Mouse (Mus musculus) megakaryocyte progenitor cell, adult 5-6 weeks (primary cell): ENCODE results near the gene Gm5797. TPM values are rescaled to one million over a fixed set of nuclear protein-coding genes. Genes with fewer than 3 reads are reported as not detected.
"Not testable (repeated sequence)": the region's sequence is repeated elsewhere in the genome, so short reads cannot be mapped to it uniquely, and the experiment has no call there.

Source experiments
- ATAC-seq: replicated peaks from 2 replicates; pipeline ENCODE4 v1.8.0; 2016; ENCODE audit warnings: mild to moderate bottlenecking, moderate TSS enrichment, inconsistent platforms; ENCODE audit not compliant: poor library complexity
- total RNA-seq, 2 experiments: library from RNA; stranded (forward) in 1 of 2; stranded (reverse) in 1 of 2; fragments of 157-497, 149-512 nt in 1 of 2; fragments of 200-1000 nt in 1 of 2; gene quantifications; 2 replicates each; pipeline versions ENCODE4 v1.2.3 to v1.2.4; 2015 to 2017

The Gm5797 gene
- total RNA-seq (2015) = not detected in 2 replicates
- not detected in 2 replicates for total RNA-seq (2017)

DNA sequence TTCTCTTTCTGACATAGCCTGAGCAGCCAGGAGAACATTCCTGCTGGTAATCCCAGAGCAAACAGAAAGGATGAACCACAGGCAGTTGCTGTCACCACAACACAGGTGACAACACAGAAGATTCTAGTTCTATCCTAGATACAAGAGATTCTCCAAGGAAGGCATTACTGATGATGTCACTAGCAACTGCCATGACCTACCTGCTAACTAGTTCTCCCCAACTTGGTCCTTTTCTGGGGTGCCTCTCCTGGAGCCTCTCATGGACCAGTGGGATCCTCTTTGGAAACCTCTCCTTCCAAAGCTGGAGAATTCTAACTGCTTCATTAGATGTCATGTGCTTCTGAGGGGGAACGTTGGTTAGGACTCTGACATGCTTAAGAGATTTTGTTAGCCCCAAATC lies at the start of gene Gm5797:
Gm5797 (minus strand) TSS at position 101 of the 400 bp plus-strand sequence.
- not testable (repeated sequence) for ATAC-seq

DNA sequence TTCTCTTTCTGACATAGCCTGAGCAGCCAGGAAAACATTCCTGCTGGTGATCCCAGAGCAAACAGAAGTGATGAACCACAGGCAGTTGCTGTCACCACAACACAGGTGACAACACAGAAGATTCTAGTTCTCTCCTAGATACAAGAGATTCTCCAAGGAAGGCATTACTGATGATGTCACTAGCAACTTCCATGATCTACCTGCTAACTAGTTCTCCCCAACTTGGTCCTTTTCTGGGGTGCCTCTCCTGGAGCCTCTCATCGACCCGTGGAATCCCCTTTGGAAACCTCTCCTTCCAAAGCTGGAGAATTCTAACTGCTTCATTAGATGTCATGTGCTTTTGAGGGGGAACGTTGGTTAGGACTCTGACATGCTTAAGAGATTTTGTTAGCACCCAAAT lies 32.8 kb upstream of the Gm5797 start, which contains the start of gene Gm8374:
Gm8374 (minus strand) TSS at position 101 of the 400 bp plus-strand sequence.
- ATAC-seq = not testable (repeated sequence)

DNA sequence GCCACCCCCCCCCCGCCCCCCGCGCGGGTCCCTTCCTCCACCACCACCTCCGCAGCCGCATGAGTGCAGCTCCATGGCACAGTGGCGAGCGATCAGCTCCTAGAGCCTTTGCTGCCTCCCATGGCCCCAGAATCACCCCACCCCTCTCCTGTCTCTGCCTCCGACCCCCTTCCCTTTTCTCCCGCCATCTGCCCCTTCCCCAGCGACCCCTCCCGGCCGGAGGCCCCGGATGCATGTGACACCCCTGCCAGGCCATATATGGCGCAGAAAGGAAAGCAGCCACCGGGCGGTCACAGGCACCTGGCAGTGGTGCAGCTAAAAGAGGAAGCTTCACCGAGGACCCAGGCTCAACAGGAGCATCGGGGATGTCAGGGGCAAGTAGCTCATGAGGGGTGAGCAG lies 17.1 kb downstream of the Gm5797 start:
- ATAC-seq = not testable (repeated sequence)

DNA sequence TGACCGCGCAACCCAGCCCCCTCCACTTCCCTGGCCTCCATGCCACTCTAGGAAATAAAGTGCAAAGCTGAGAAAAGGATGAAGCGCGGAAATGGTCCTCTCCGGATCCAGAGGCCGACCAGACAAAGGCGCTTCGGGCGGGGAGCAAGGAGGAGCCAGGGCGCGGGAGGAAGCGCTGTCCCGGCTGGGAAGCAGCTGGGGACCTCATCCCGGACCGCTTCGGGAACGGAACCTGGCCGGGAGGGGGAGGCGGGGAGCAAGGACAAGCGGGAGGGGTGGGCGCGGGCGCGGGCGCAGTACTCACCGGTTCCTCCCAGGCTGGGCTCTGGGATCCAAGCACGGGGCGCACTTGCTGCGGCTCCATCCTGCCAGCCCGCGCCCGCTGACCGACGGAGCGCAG lies 17.5 kb downstream of the Gm5797 start, which contains the start of gene Gm3739:
Gm3739 (minus strand) TSS at position 389 of the 400 bp plus-strand sequence.
- ATAC-seq = not testable (repeated sequence)

Other genes starting within 250 kb of the Gm5797 start
- gene Gm3696, start 231.8 kb downstream of the Gm5797 start, total RNA-seq (2015) = 0.42 TPM in 1 of 2 replicates, not detected in the other
- gene Gm3696, start 231.8 kb downstream of the Gm5797 start, total RNA-seq (2017) = not detected in 2 replicates
- not detected in 2 replicates for gene Gm6676, start 207.0 kb downstream of the Gm5797 start, total RNA-seq (2015)
- gene Gm6676, start 207.0 kb downstream of the Gm5797 start, total RNA-seq (2017) = not detected in 2 replicates
- gene Gm3512, start 157.9 kb downstream of the Gm5797 start, total RNA-seq (2015) = 0.64 TPM in 1 of 2 replicates, not detected in the other
- gene Gm3512, start 157.9 kb downstream of the Gm5797 start, total RNA-seq (2017) = 0.81 and 0.83 TPM in 2 replicates
- not detected in 2 replicates for gene Gm16434, start 137.9 kb downstream of the Gm5797 start, total RNA-seq (2015)
- not detected in 2 replicates for gene Gm16434, start 137.9 kb downstream of the Gm5797 start, total RNA-seq (2017)
- gene Gm3727, start 67.7 kb downstream of the Gm5797 start, total RNA-seq (2015) = not detected in 2 replicates
- gene Gm3727, start 67.7 kb downstream of the Gm5797 start, total RNA-seq (2017) = not detected in 2 replicates
- gene Gm3739, start 17.3 kb downstream of the Gm5797 start, total RNA-seq (2015) = 0.10 TPM in 1 of 2 replicates, not detected in the other
- 0.21 TPM in 1 of 2 replicates, not detected in the other for gene Gm3739, start 17.3 kb downstream of the Gm5797 start, total RNA-seq (2017)
- not detected in 2 replicates for gene Gm8374, start 32.7 kb upstream of the Gm5797 start, total RNA-seq (2015)
- gene Gm8374, start 32.7 kb upstream of the Gm5797 start, total RNA-seq (2017) = not detected in 2 replicates
- gene Gm3755, start 118.5 kb upstream of the Gm5797 start, total RNA-seq (2015) = not detected in 2 replicates
- not detected in 2 replicates for gene Gm3755, start 118.5 kb upstream of the Gm5797 start, total RNA-seq (2017)
- not detected in 2 replicates for gene Gm3752, start 151.4 kb upstream of the Gm5797 start, total RNA-seq (2015)
- gene Gm3752, start 151.4 kb upstream of the Gm5797 start, total RNA-seq (2017) = not detected in 2 replicates
- gene Gm3558, start 236.2 kb upstream of the Gm5797 start, total RNA-seq (2015) = not detected in 2 replicates
- gene Gm3558, start 236.2 kb upstream of the Gm5797 start, total RNA-seq (2017) = 0.17 TPM in 1 of 2 replicates, not detected in the other